Mouse (Mus musculus) CD4-positive, CD25-positive, alpha-beta regulatory T cell, adult 4 months (primary cell): ENCODE results near the gene Rhbdf2. TPM values are rescaled to one million over a fixed set of nuclear protein-coding genes. Genes with fewer than 3 reads are reported as not detected.

ENCODE experiments used
- ATAC-seq: one replicate; pipeline ENCODE4 v1.8.0; 2017
- polyA plus RNA-seq, 2 experiments: library from polyadenylated mRNA; unstranded; fragments of 100-300 nt; shearing (Covaris generic); gene quantifications; one replicate each; pipeline ENCODE4 v1.2.1; 2017

Rhbdf2 gene
- polyA plus RNA-seq, 2 experiments from 2014 or later = 3.3 to 4.3 TPM

DNA sequence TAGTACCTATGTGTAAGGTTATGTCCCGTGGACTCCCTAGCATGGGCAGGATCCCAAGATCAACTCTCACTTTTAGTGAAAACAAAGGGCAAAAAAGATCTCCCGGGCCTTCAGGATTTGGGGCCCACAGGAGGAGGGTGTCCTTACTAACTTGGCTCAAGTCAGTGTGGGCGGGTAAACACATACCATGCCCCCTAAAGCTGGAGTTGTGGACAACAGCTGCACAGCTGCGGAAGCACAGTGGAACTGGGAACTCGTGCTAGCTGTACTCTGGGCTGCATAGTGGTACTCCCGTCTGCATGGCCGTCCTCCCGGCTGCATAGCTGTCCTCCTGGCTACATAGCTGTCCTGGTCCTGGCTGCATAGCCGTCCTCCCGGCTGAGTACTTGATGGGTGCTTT is 31.4 kb upstream of the Rhbdf2 start:
- no peak for ATAC-seq

DNA sequence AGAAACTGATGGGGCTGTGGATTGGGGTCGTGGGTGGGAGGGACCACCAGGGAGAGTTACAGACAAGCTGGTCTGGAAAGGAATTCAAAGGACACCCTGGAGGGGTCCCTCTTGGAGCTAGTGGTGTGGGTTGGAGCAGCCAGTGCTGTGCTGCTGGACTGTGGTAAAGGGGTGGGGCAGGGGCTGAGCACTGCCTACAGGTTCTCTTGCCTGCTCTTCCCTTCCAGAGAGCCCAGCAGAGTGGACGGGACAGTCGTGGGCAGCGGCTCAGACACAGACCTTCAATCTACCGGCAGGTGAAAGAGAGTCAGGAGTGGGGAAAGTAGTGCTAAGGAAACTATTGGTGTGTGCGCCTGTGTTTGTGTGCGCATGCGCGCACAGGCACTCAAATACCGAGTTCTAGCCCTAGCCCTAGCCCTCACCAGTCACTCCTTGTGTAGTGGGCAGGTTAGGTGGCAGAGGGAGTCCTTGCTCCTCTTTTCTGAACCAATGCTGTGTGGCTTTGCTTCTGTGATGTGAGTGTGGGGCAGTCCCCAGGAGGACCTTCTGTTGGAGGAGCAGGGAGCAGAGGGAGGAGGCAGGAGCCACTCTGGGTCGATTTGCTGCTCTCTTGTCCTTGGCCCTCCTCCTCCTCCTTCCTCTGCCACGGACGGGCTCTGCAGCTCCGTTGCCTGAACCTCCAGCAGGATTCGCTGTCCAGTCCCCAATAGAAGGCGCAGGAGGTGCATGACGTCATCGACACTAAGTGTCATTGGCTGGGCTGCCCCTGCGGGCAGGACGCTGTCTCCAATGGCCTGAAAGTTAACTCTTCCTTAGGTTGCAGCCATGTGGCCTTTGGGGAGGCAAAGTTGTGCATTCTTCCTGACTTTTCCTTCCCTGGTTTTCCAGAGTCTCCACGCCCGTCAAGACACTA is 30.7 kb upstream of the Rhbdf2 start:
- peak; percentile 64 for ATAC-seq

DNA sequence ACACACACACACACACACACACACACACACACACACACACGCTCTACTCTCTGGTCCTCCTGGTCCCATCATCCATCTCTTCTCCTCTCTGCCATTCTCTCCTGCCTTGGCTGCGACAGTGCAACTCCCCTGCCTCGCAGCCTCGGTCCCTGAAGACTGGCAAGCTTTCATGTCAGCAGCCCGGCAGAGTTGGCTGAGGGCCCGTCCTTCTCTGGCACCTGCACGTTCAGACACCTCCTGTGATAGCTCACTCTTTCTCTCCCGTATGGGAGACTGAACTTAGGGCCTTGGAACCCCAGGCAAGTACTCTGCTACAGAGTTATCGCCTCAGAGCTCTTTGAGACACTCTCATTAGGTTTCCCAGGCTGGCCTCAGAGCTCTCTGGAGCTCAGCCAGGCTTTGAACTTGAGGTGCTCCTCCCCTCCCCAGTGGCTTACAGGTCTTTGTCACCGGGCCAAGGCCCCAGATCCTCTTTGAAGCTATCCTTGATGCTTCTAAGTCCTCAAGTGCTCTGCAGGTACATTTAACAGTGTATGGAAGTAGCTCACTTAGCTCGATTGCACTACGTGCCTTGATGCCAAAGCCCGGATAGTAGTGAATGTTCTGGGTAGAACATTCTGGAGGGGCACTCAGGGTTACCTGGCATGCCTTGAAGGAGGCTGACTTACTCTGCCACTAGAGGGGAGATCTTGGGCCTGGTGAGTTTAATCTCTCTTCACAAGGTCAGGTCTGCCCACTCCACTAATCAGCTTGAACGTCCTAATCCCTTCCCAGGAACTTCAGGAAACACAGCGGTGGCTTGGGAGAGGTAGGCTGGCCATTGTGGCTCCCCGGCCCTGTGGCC is 29.8 kb upstream of the Rhbdf2 start:
- ATAC-seq = no peak

DNA sequence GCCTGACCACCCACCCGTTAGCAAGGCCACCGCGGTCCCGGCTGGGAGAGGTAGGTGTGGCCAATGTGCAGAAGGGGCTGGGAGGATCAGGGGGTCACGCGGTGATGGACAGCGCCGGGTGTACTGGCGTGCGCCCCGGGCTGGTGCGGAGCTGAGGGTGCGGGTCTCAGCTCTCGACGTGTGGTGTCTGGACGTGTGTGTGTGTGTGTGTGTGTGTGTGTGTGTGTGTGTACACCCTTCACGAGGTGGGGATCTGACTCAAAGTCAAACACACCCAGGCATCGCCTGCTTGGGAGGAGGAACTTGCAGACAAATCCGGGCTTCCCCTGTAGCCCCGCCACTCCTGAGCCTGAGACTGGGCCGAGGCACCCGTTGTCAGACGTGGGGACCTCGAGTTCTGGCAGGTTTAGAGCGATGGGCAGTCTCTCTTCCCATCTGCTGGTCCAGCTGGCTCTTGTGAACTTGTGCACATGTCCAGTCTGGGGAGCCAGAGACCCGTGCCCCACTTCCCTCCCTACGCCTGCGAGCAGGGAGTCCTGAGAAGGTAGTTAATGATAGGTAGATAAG is 27.5 kb upstream of the Rhbdf2 start, which contains the start of gene Cygb:
Gene Cygb, minus strand, starts transcription at position 59 of the 567 bp plus-strand sequence.
- ATAC-seq = no peak

DNA sequence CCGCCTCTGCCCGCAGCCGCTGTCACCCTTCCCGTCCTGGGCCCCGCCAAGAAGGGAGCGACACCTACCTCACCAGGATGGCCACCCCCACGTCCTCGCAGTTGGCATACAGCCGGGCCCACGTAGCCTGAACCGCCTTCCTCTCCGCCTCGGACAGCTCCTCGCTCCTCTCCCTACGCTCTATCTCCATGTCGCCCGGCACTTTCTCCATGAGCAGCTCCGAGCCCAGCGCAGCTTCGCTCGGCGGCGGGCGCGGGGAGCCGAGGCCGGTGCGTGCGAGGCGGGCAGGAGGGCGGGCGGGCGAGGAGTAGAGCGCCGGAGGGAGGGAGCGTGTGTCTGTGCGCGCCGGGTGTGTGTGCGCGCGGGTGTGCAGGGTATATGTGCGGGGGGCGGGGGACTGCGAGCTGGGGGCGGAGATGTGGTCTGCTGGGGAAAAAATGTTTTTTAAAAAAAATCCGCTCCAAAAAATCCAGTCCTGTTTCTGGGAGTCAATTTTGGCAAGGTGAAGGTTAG is 26.9 kb upstream of the Rhbdf2 start:
- ATAC-seq = no peak

DNA sequence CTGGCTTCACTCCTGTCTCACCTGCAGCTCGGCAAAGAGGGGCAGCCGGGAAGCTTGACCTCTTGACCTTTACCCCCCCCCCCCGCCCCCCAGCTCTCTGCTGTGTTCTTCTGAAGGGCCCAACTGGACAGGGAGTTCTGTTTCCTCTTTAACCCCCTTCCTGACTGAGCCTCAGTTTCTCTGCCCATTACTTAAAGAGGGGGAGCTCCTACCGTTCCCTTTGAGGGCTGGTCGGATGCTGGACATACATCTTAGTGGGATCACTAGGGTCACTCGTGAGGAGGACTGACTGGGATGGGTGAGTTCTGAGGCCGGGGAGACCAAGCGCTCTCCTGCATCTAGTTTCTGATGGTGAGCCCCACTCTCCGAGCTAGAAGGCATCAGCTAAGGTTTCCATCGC is 26.4 kb upstream of the Rhbdf2 start, which contains the start of gene Prcd:
Gene Prcd, plus strand, starts transcription at position 301 of the 400 bp plus-strand sequence.
- ATAC-seq = no peak

DNA sequence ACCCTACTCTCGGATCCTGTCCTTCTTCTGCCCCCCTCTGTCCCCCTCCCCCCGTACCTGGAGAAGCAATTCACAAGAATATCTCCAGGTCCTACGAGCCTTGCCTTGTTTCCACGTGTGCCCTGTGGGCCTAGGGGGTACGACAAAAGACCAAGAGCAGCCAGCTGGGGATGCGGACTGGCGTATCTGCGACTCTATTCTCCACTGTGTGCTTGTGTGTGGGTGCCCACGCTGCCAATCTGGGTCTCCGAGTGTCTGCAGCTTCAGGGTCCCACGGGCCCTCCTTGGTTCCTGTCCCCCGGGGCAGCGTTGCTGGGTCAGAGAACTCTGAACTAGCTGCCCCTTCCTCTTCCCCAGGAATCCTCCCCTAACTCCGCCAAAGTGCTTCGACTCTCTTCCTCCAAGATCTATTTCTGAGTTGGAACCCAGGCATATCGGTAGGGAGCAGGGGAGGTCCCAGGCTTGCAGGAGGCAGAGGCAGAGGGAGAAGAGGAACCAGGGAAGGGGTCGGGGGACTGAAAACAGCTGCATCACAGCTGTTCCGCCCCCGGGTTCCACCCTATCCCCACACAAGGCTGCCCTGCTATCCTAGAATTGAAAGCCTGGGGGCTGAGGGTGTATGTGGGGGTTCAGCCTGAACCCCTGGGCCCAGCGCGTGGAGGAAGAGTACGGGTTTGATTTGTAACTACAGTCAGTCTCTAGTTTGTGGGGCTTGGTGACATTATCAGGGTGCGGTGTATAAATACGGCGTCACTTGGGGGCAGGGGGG is 25.7 kb upstream of the Rhbdf2 start:
- ATAC-seq = no peak

DNA sequence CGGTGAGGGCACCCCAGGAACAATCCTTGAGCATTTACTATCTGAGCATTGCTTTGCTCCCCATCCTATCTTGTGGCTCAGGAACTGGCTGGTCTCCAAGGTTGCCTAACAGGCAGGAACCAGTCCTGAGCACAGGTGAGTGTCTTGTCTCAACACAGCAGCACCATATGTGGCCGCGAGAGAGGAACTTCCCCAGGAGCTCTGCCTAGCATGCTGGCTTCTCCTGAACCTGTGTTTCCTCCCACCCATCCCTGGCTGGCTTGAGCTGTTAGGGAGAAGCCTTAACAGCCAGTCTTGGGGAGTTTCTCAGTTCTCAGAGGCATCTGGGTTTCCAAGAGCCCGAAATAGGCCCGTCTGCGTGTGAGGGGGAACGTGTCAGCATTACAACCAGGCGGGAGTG is 24.5 kb upstream of the Rhbdf2 start:
- no peak for ATAC-seq

DNA sequence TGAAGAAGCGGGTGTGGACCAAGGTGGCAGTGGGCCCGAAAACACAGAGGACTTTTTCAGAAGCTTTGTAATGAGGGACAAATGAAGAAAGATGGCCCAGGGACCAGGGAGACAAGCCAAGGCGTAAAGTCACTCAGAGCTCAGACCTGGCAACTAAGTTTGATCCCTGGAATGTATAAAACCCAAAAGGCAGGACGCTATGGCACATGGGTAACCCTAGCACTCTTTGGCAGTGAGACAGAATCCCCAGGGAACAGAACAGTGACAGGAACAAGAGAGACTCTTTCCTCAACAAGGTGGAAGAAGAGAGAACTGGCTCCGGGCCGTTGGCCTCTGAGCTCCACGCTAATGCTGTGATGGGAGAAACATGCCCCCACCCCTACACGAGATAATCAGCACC is 24.0 kb upstream of the Rhbdf2 start:
- ATAC-seq = no peak

DNA sequence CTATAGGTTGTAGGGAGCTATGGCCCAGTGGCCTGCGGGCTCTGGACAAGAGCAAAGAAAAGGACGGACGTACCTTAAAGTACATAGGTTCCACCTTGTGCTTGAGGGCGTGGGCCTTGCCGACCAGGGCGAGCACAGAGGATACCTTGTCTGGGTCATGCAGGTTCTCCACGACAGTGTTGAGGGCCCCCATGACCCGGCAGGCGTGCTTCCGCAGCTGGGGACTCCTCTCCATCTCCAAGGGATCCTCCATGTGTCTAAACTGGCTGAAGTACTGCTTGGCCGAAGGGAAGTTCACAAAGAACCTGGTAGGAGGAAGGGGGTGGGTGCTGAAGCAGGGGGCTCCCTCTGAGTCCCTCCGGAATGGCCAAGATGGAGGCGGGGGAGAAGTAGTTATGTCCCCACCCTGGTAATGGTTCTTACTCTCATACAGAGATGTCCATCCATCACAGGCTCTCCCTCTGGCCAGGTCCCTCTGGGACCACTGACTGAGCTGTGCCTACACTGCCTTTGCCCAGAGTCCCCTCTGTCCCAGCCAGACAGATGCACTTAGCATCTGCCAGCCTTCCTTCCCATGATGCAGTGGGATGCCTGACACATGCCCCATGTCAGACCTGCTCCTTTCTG is 23.0 kb upstream of the Rhbdf2 start:
- ATAC-seq = no peak

DNA sequence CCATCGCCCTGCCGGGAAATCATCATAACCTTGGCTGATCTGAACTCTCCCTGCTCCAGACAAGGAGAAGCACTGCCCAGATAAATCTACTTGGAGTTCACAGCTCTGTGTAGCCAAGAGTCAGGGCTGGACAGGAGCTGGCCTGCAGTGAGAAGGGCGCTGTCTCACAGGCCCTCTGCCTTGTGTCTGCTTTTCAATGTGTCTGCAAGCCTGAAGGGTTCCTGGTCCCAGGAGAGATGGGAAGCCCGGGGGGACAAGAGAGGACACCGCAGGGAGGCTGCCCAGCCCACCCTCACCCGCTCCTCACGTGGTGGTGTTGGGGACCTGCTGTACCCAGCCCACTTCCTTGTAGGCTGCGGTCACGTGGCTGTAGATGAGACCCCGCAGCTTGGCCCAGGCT is 22.2 kb upstream of the Rhbdf2 start:
- no peak for ATAC-seq

DNA sequence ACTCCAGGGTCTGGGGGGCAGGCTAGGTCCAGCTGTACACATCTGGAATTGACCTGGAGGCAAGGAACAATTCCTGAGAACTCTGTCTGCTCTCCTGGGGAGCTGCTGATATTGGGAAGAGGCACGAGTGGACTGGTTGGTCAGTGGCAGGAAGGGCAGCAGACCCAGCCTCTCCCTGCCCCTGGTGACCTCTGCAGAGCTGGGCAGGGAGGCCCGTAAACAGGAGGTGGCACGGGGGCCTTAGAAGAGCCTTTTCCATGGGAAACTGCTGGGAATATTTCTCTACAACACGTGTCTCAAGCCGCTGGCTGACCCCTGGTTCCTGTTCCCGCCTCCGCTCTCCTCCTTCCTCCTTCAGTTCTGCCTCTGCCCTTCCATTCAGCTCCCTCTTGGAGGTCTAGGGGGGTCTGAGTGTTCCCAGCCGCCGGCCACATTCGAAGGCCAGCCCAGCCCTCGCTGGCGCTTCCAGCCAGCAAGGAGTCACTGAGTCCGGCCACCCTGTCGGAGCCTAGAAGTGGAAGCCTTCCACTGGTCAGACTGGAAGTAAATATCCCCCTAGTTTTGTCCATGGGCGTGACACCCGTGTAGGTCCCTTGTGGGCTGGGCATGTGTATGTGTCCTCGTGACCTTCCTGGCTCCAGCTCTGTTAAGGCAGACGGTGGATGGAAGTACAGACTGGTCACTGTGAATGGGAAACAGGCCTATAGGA is 21.5 kb upstream of the Rhbdf2 start:
- no peak for ATAC-seq

DNA sequence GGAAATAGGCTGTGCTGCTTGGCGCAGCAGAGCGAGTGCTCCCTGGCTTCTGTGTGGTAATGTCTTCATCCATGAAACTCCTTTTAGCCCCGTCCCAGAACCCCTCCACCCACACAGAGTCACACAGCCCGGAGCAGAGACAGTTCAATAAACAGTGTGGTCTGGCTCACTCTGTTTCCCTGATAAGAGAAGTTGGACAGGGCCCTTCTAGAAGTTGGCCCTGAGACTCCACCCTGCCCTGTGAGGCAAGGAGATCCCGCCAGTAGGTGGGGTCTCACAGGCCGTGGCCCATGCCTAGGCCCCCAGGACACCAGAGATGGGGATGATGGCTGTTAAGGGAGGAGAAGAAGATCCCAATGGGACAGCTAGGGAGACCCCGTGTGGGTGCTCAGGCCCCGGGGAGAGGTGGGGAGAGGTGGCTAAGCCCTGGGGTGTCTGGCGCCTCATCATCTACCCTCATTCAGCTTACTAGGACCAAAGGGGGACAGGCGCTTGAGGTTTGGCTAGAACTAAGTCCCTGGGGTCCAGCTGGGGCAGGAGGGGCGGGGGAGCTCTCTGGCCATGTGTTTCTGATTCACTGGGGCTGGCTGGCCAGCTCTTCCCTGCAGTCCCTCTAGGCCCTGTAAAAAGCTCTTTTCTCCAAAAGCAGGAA is 20.6 kb upstream of the Rhbdf2 start:
- ATAC-seq = no peak

DNA sequence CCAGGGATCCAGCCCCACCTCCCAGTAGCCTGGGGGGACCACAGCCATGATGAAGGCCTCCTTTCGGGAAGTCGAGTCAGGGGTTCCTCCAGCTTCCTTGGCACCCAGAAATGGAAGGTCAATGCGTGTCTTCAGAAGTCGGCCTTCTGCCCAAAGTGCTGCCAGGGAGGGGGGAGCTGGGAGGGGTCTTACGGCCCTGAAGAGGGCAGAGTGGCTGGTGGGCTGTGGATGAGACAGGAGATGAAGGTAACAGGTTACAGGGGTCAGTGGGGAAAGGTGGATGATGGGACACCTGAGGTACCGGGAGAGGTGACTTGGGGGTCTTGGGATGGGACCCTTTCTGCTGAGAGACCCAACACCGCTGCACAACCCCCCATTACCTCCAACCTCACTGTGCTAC is 20.0 kb upstream of the Rhbdf2 start:
- ATAC-seq = no peak

DNA sequence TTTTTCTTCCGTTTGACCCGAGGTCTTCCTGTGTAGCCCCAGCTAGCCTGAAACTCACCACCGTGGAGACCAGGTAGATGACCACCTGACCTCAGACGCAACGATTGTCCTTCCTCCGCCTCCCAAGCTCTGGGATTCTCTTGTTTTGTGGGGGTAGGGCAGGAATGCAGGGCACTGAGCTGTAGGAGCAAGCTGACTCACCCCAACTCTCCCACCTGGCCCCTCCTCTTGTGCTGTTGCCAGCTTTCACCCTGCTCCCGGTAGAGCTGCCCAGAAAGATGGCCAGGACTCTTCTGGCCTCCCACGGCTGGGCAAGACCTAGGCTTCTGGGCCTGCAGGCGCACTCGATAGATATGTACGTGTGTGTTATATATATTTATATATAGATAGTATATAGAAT is 19.3 kb upstream of the Rhbdf2 start:
- ATAC-seq = no peak

DNA sequence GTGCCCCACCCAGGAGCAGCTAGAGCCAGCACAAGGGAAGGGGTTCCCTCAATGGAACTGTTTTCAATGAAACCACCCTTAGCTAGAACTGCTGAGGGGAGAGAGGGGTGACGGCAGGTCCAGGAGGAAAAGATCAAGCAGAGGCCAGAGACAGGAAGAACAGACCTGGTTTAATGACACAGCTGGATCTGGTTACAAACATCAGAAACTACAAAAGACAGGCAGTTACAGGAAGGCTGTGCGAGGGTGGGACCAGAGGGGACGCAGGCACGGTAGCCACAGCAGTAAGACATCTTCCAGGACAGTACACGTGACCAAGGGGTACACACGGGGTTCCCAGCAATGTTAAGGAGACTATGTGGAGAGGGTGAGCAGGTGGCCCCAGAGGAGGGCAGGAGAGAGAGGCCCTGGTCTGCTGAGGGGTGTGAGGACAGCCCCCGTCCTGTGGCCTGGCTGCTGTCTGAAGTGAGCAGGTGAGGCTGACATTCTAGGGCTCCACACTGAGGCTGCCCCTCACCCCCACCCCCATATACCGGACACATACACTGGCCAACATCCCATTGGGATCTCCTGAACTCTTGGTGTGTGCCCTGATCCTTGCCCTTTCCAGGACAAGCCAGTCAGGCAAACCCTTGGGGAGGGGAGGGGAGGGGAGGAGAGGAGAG is 18.8 kb upstream of the Rhbdf2 start:
- ATAC-seq = no peak

DNA sequence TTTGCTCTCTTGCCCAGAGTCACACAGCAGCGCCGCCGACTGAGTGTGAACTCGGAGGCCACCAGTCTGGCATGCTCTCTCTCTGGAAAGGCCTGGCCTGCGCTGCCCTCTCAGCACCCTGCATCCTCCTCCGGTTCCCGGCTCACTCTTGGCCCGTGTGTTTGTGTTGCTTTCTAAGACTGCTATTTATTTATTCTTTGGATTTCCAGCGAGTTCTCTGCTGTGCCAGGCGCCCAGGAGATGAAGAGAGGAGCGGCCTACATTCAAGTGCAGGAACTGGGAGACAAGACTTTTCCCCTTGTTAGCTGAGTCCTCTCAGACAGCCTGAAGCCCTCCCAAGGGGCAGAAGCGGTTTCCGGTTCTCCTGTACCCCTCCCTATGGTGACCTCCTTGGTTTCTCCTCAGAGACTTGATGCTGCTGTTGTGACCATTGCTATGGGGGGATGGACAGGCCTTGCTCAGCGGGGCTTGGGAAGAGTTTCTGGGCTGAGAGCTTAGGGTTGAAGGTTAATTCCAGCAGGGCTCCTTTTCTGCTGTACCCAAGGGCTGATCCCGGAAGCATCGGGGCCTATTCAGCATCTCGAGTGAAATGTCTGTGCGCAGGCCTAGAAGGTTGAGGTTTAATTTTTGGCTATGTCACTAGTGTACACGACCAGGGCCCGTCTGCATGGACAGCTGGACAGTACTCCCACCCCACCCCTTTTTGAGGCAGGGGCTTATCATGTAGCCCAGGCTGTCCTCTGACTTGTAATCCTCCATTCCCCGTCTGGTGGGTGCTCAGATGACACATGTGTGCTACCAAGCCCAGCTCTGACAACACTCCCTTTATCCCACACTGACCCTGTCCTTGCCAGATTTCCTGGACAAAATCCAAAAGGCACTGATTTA is 17.6 kb upstream of the Rhbdf2 start:
- ATAC-seq = no peak

DNA sequence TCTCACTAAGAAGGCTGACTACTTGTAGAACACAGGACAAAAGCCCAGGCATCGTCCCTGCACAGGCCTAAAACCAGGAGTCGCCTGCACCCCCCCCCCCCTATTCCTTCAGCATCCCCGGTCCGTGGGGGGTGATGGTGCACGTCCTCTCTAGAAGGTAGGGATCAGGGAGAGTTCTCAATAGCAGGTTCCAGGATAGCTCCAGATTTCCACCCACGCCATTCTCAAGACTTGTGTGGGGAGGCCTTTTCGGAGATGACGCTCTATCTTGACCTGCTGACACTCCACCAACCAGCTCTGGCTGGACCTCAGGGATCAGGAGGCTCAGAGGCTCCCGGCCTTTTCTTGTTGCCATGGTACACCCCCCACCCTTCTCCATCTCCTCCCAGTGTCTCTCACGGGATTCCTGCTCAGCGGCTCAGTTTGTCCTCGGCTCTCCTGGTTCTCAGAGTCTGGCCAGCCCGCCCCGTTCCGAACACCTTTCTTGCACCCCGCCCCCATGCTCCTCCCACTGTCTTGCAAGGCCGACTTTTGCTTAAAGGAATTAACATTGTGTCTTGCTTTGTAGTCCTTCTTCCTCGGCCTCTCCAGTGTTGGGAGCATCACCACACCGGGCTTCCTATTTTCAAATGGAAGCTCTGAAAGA is 16.9 kb upstream of the Rhbdf2 start:
- no peak for ATAC-seq
